Mouse (Mus musculus) limb, embryonic 14.5 days (tissue): ENCODE results near the gene Gm9936. TPM values are rescaled to one million over a fixed set of nuclear protein-coding genes. Genes with fewer than 3 reads are reported as not detected.

Experiments
- ATAC-seq: fragments of 200-750 bp; cut with Nextera tagmentation; 2 replicates; pipeline ENCODE4 v1.8.0; 2017; ENCODE audit warnings: low read depth, moderate number of reproducible peaks, moderate TSS enrichment; ENCODE audit not compliant: low FRiP score
- DNase-seq: peaks from one replicate; pipeline ENCODE4 v3.0.0-alpha.2; 2015; ENCODE audit warnings: low spot score
- H3K27ac ChIP-seq: fragments of 300-500 bp; sonication (generic); replicated peaks from 2 replicates; pipeline ENCODE4 v1.5.1; 2014; ENCODE audit warnings: low read depth, mild to moderate bottlenecking, low read length, moderate library complexity, mixed read lengths
- H3K27me3 ChIP-seq: fragments of 300-500 bp; sonication (generic); 2 replicates; pipeline ENCODE4 v1.6.1; 2014; ENCODE audit warnings: low read length, mixed read lengths; ENCODE audit not compliant: control insufficient read depth, insufficient read depth
- H3K36me3 ChIP-seq: fragments of 300-500 bp; sonication (generic); 2 replicates; pipeline ENCODE4 v1.6.1; 2014; ENCODE audit warnings: mild to moderate bottlenecking, low read length, moderate library complexity, mixed read lengths; ENCODE audit not compliant: control insufficient read depth, insufficient read depth
- H3K4me1 ChIP-seq: fragments of 300-500 bp; sonication (generic); 2 replicates; pipeline ENCODE4 v1.6.1; 2014; ENCODE audit warnings: antibody characterized with exemption, low read length, mixed read lengths; ENCODE audit not compliant: control insufficient read depth, insufficient read depth
- H3K4me2 ChIP-seq: fragments of 300-500 bp; sonication (generic); replicated peaks from 2 replicates; pipeline ENCODE4 v1.6.1; 2014; ENCODE audit warnings: low read depth, mild to moderate bottlenecking, low read length, moderate library complexity; ENCODE audit not compliant: severe bottlenecking
- H3K4me3 ChIP-seq: fragments of 300-500 bp; sonication (generic); replicated peaks from 2 replicates; pipeline ENCODE4 v1.5.1; 2014; ENCODE audit warnings: low read length
- H3K9ac ChIP-seq: fragments of 300-500 bp; sonication (generic); 2 replicates; pipeline ENCODE4 v1.6.1; 2014; ENCODE audit warnings: mild to moderate bottlenecking, low read depth, low read length, moderate library complexity; ENCODE audit not compliant: severe bottlenecking
- H3K9me3 ChIP-seq: fragments of 300-500 bp; sonication (generic); 2 replicates; pipeline ENCODE4 v1.6.1; 2016; ENCODE audit warnings: low read length; ENCODE audit not compliant: control insufficient read depth
- POLR2A ChIP-seq: fragments of 200-500 bp; IDR thresholded peaks from 2 replicates; pipeline ENCODE4 v1.8.0; 2012; ENCODE audit warnings: inconsistent platforms, mild to moderate bottlenecking, moderate library complexity, borderline replicate concordance; ENCODE audit not compliant: insufficient read depth, insufficient read length; ENCODE audit errors: extremely low read depth
- WGBS: fragments of 180-500 bp; shearing (Covaris S2); extraction: QIAGEN DNeasy Blood & Tissue Kit; methylation state at CpG from one replicate; pipeline ENCODE4 v1.1.7; 2014; 5-methylcytosine and 5-hydroxymethylcytosine counted together
- polyA plus RNA-seq, 2 experiments: library from polyadenylated mRNA; depleted of rRNA in 1 of 2; stranded (reverse) in 1 of 2; unstranded in 1 of 2; fragments of >200 nt; fragmentation: Nextera tagmentation in 1 of 2; extraction: Ambion mirVana in 1 of 2; gene quantifications; 2 replicates each; pipeline versions ENCODE4 v1.2.1 to v1.2.3; 2012 to 2014

The Gm9936 gene
- polyA plus RNA-seq, 2 experiments, result 0.13 to 0.36 TPM

DNA sequence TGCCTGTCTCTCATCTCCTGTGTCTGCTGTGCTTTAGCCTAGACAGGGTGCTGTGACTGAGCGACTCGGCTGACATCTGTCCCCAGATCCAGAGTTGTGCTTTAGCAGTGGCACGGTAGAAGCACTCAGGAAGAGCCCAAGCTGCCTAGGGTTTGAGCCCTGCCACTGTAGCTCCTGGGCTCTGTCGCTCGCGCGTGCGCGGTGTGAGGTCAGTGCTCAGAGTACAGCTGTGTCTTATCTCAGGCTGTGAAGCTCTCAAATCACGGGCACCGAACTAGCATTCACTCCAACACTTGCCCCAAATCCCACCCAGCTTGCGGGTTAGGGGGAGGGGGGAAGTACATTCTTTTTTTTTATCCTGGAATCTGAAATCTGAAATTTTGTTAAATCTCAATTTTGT lies 21.6 kb downstream of the Gm9936 start:
- Histone ChIP-seq H3K9me3 (no peaks in the 10 kb centered on the region), H3K9ac (no peak overlapping the region), H3K27ac (no peak overlapping the region), H3K4me3 (no peak overlapping the region), H3K36me3 (no peaks in the 10 kb centered on the region), H3K4me2 (no peak overlapping the region), H3K27me3 (no peaks in the 10 kb centered on the region), H3K4me1 (no peaks in the 10 kb centered on the region)
- DNase-seq, result no peak
- TF ChIP-seq POLR2A, result no peak
- no peak for ATAC-seq
- 57% methylated on average over 12 of the region's 12 CpGs for WGBS

GRCm38 (mm10) chr5:114829740-114830139 lies 28.7 kb downstream of the Gm9936 start:
- Histone ChIP-seq H3K4me1 (peaks cover 4% of the 10 kb centered on the region), H3K36me3 (no peaks in the 10 kb centered on the region), H3K27ac (no peak overlapping the region), H3K4me3 (no peak overlapping the region), H3K27me3 (no peaks in the 10 kb centered on the region), H3K4me2 (no peak overlapping the region), H3K9me3 (no peaks in the 10 kb centered on the region), H3K9ac (no peak overlapping the region)
- WGBS, result 69% methylated on average over 3 of the region's 3 CpGs
- TF ChIP-seq POLR2A, result no peak
- ATAC-seq (no peak), DNase-seq (no peak)

GRCm38 (mm10) chr5:114827427-114827826 lies 31.1 kb downstream of the Gm9936 start:
- H3K4me3 ChIP-seq, result no peak overlapping the region
- H3K9me3 ChIP-seq, result no peaks in the 10 kb centered on the region
- DNase-seq, result no peak
- no peaks in the 10 kb centered on the region for H3K36me3 ChIP-seq
- no peak for ATAC-seq
- no peak overlapping the region for H3K9ac ChIP-seq
- H3K27me3 ChIP-seq, result no peaks in the 10 kb centered on the region
- WGBS, result 91% methylated on average over 12 of the region's 12 CpGs
- H3K4me2 ChIP-seq, result no peak overlapping the region
- no peak overlapping the region for H3K27ac ChIP-seq
- H3K4me1 ChIP-seq, result peaks cover 4% of the 10 kb centered on the region
- TF ChIP-seq POLR2A, result no peak

GRCm38 (mm10) chr5:114825978-114826691 lies 32.3 kb downstream of the Gm9936 start:
- H3K4me3 ChIP-seq, result peak overlapping the region; percentile 26
- peak overlapping the region; percentile 25; the same call in 1 of the 2 replicates for H3K9ac ChIP-seq
- ATAC-seq, result peak; percentile 82
- H3K4me2 ChIP-seq, result peak overlapping the region; percentile 57
- no peak for TF ChIP-seq POLR2A
- H3K27me3 ChIP-seq, result no peaks in the 10 kb centered on the region
- H3K4me1 ChIP-seq, result peaks cover 4% of the 10 kb centered on the region
- DNase-seq, result peak; percentile 89
- H3K36me3 ChIP-seq, result 0 out of 2 replicates have a peak, but pooled peaks cover 3% of the 10 kb centered on the region
- 0 out of 2 replicates have a peak, but pooled peaks cover 3% of the 10 kb centered on the region for H3K9me3 ChIP-seq
- 10% methylated on average over 26 of the region's 27 CpGs for WGBS
- peak overlapping the region; percentile 15; the same call in 1 of the 2 replicates for H3K27ac ChIP-seq

DNA sequence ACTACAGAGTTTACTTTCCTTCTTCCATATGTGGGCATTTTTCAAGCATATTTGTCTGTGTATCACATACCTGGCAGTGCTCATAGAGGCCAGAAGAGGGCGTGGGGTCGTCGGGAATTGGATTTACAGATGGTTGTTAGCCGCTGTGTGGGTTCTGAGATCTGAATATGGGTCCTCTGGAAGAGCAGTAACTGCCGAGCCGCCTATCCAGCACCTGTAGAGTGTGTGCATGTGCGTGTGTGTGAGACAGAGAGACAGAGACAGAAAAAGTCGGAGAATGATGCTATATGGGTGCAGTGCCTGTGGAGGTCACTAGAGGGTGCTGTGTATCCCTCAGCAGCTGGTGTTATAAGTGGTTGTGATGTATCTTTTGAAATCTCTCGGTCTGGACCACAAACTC lies 34.3 kb downstream of the Gm9936 start:
- H3K4me2 ChIP-seq, result no peak overlapping the region
- WGBS, result 16% methylated on average over 9 of the region's 9 CpGs

More for the DNA sequence above, 34.3 kb downstream of the Gm9936 start:
- no peak overlapping the region for H3K4me3 ChIP-seq
- no peak overlapping the region for H3K27ac ChIP-seq
- no peak overlapping the region for H3K9ac ChIP-seq
- 0 out of 2 replicates have a peak, but pooled peaks cover 3% of the 10 kb centered on the region for H3K36me3 ChIP-seq
- H3K9me3 ChIP-seq, result 0 out of 2 replicates have a peak, but pooled peaks cover 3% of the 10 kb centered on the region
- TF ChIP-seq POLR2A, result no peak
- H3K4me1 ChIP-seq, result peaks cover 4% of the 10 kb centered on the region
- no peaks in the 10 kb centered on the region for H3K27me3 ChIP-seq
- DNase-seq (peak; percentile 35), ATAC-seq (no peak)
